Mouse (Mus musculus): Measurements from ENCODE around the gene Ush1g.
A peak's percentile ranks its signal among the peaks of the same experiment; 100 is the strongest.

The Ush1g gene

GRCm38 (mm10) chr11:115321906-115322693 is at the start of gene Ush1g:
Ush1g (minus strand) TSS chr11:115322041.
- DNase-seq (ENCODE audit: low read depth, low spot score), result peak; percentile 70

- DNase-seq (ENCODE audit: low read depth, low spot score), result no peak
Observed at GRCm38 (mm10) chr11:115371354-115371753, 49.5 kb upstream of the Ush1g start.

GRCm38 (mm10) chr11:115370368-115370767 is 48.5 kb upstream of the Ush1g start:
- DNase-seq (ENCODE audit: low read depth, low spot score), result no peak

GRCm38 (mm10) chr11:115367395-115367944 is 45.6 kb upstream of the Ush1g start, which contains the start of gene Hid1:
Hid1 (minus strand) TSS chr11:115367756.
- peak; percentile 82 for DNase-seq (ENCODE audit: low read depth, low spot score)

GRCm38 (mm10) chr11:115366706-115367394 is 45.0 kb upstream of the Ush1g start:
- DNase-seq (ENCODE audit: low read depth, low spot score), result peak; percentile 34

GRCm38 (mm10) chr11:115366039-115366705 is 44.3 kb upstream of the Ush1g start:
- no peak for DNase-seq (ENCODE audit: low read depth, low spot score)

- DNase-seq (ENCODE audit: low read depth, low spot score), result no peak
Observed at GRCm38 (mm10) chr11:115364136-115364535, 42.3 kb upstream of the Ush1g start.

- no peak for DNase-seq (ENCODE audit: low read depth, low spot score)
Observed at GRCm38 (mm10) chr11:115359726-115360125, 37.9 kb upstream of the Ush1g start.

GRCm38 (mm10) chr11:115359293-115359692 is 37.5 kb upstream of the Ush1g start:
- peak; percentile 70 for DNase-seq (ENCODE audit: low read depth, low spot score)

GRCm38 (mm10) chr11:115358468-115358867 is 36.6 kb upstream of the Ush1g start:
- DNase-seq (ENCODE audit: low read depth, low spot score), result peak; percentile 67

GRCm38 (mm10) chr11:115354183-115354582 is 32.3 kb upstream of the Ush1g start:
- peak; percentile 71 for DNase-seq (ENCODE audit: low read depth, low spot score)

GRCm38 (mm10) chr11:115353375-115353774 is 31.5 kb upstream of the Ush1g start:
- DNase-seq (ENCODE audit: low read depth, low spot score), result no peak

- no peak for DNase-seq (ENCODE audit: low read depth, low spot score)
Observed at GRCm38 (mm10) chr11:115349976-115350375, 28.1 kb upstream of the Ush1g start.

GRCm38 (mm10) chr11:115348681-115349248 is 26.9 kb upstream of the Ush1g start:
- DNase-seq (ENCODE audit: low read depth, low spot score), result peak; percentile 80

- DNase-seq (ENCODE audit: low read depth, low spot score), result no peak
Observed at GRCm38 (mm10) chr11:115345515-115345914, 23.7 kb upstream of the Ush1g start.

GRCm38 (mm10) chr11:115344967-115345366 is 23.1 kb upstream of the Ush1g start:
- peak; percentile 58 for DNase-seq (ENCODE audit: low read depth, low spot score)

- no peak for DNase-seq (ENCODE audit: low read depth, low spot score)
Observed at GRCm38 (mm10) chr11:115341866-115342265, 20.0 kb upstream of the Ush1g start.

- no peak for DNase-seq (ENCODE audit: low read depth, low spot score)
Observed at GRCm38 (mm10) chr11:115341246-115341645, 19.4 kb upstream of the Ush1g start.

- DNase-seq (ENCODE audit: low read depth, low spot score), result no peak
Observed at GRCm38 (mm10) chr11:115337826-115338225, 16.0 kb upstream of the Ush1g start.

GRCm38 (mm10) chr11:115337350-115337749 is 15.5 kb upstream of the Ush1g start:
- DNase-seq (ENCODE audit: low read depth, low spot score), result no peak

GRCm38 (mm10) chr11:115336115-115336514 is 14.3 kb upstream of the Ush1g start:
- DNase-seq (ENCODE audit: low read depth, low spot score), result peak; percentile 23

GRCm38 (mm10) chr11:115335223-115335622 is 13.4 kb upstream of the Ush1g start:
- DNase-seq (ENCODE audit: low read depth, low spot score), result no peak

All from R1 (cell line).